Mouse (Mus musculus): Measurements from ENCODE around the gene Cd72.

The Cd72 gene

GRCm38 (mm10) chr4:43418973-43419656 is 35.3 kb downstream of the Cd72 start:
- in situ Hi-C loops (cut with MboI; ENCODE audit: low pct_unique_long_range_greater_than_20kb in 1 of 2, low sequenced_read_pairs in 2 of 2, unreplicated experiment in 1 of 2) = no loop called here

- in situ Hi-C loops (cut with MboI; ENCODE audit: low pct_unique_long_range_greater_than_20kb in 1 of 2, low sequenced_read_pairs in 2 of 2, unreplicated experiment in 1 of 2) = no loop called here
Measured at GRCm38 (mm10) chr4:43418450-43418849, 36.0 kb downstream of the Cd72 start.

- in situ Hi-C loops (cut with MboI; ENCODE audit: low pct_unique_long_range_greater_than_20kb in 1 of 2, low sequenced_read_pairs in 2 of 2, unreplicated experiment in 1 of 2) = no loop called here
Measured at GRCm38 (mm10) chr4:43417269-43418062, 37.0 kb downstream of the Cd72 start.

- in situ Hi-C loops (cut with MboI; ENCODE audit: low pct_unique_long_range_greater_than_20kb in 1 of 2, low sequenced_read_pairs in 2 of 2, unreplicated experiment in 1 of 2) = no loop called here
Measured at GRCm38 (mm10) chr4:43416071-43416490, 38.3 kb downstream of the Cd72 start.

GRCm38 (mm10) chr4:43415221-43416070 is 39.0 kb downstream of the Cd72 start:
- in situ Hi-C loops (cut with MboI; ENCODE audit: low pct_unique_long_range_greater_than_20kb in 1 of 2, low sequenced_read_pairs in 2 of 2, unreplicated experiment in 1 of 2) = no loop called here

GRCm38 (mm10) chr4:43414761-43415160 is 39.7 kb downstream of the Cd72 start:
- in situ Hi-C loops (cut with MboI; ENCODE audit: low pct_unique_long_range_greater_than_20kb in 1 of 2, low sequenced_read_pairs in 2 of 2, unreplicated experiment in 1 of 2) = no loop called here

- in situ Hi-C loops (cut with MboI; ENCODE audit: low pct_unique_long_range_greater_than_20kb in 1 of 2, low sequenced_read_pairs in 2 of 2, unreplicated experiment in 1 of 2) = no loop called here
Measured at GRCm38 (mm10) chr4:43407071-43407920, 47.1 kb downstream of the Cd72 start.

GRCm38 (mm10) chr4:43406162-43406971 is 48.1 kb downstream of the Cd72 start:
- in situ Hi-C loops (cut with MboI; ENCODE audit: low pct_unique_long_range_greater_than_20kb in 1 of 2, low sequenced_read_pairs in 2 of 2, unreplicated experiment in 1 of 2) = no loop called here

- in situ Hi-C loops (cut with MboI; ENCODE audit: low pct_unique_long_range_greater_than_20kb in 1 of 2, low sequenced_read_pairs in 2 of 2, unreplicated experiment in 1 of 2) = no loop called here
Measured at GRCm38 (mm10) chr4:43404697-43405096, 49.7 kb downstream of the Cd72 start.

GRCm38 (mm10) chr4:43402212-43402611 is 52.2 kb downstream of the Cd72 start:
- in situ Hi-C loops (cut with MboI; ENCODE audit: low pct_unique_long_range_greater_than_20kb in 1 of 2, low sequenced_read_pairs in 2 of 2, unreplicated experiment in 1 of 2) = no loop called here

GRCm38 (mm10) chr4:43401486-43401885 is 52.9 kb downstream of the Cd72 start:
- in situ Hi-C loops (cut with MboI; ENCODE audit: low pct_unique_long_range_greater_than_20kb in 1 of 2, low sequenced_read_pairs in 2 of 2, unreplicated experiment in 1 of 2) = no loop called here

GRCm38 (mm10) chr4:43400976-43401375 is 53.5 kb downstream of the Cd72 start:
- in situ Hi-C loops (cut with MboI; ENCODE audit: low pct_unique_long_range_greater_than_20kb in 1 of 2, low sequenced_read_pairs in 2 of 2, unreplicated experiment in 1 of 2) = no loop called here

GRCm38 (mm10) chr4:43399391-43400131 is 54.9 kb downstream of the Cd72 start:
- in situ Hi-C loops (cut with MboI; ENCODE audit: low pct_unique_long_range_greater_than_20kb in 1 of 2, low sequenced_read_pairs in 2 of 2, unreplicated experiment in 1 of 2) = no loop called here

- in situ Hi-C loops (cut with MboI; ENCODE audit: low pct_unique_long_range_greater_than_20kb in 1 of 2, low sequenced_read_pairs in 2 of 2, unreplicated experiment in 1 of 2) = no loop called here
Measured at GRCm38 (mm10) chr4:43398829-43399331, 55.5 kb downstream of the Cd72 start.

GRCm38 (mm10) chr4:43398014-43398413 is 56.4 kb downstream of the Cd72 start:
- in situ Hi-C loops (cut with MboI; ENCODE audit: low pct_unique_long_range_greater_than_20kb in 1 of 2, low sequenced_read_pairs in 2 of 2, unreplicated experiment in 1 of 2) = no loop called here

Data from mouse embryonic stem cell (cell line).